Mouse (Mus musculus) E14TG2a.4 (cell line): ENCODE data around the gene Ncdn.

Source experiments
- CTCF ChIP-seq: conservative IDR thresholded peaks from 2 replicates; pipeline ENCODE4 v1.5.1; 2014; ENCODE audit warnings: low read length
- NANOG ChIP-seq: IDR thresholded peaks from 2 replicates; pipeline ENCODE4 v1.6.1; 2014; ENCODE audit warnings: borderline replicate concordance, low read length, mixed read lengths
- POU5F1 ChIP-seq: IDR thresholded peaks from 2 replicates; pipeline ENCODE4 v1.6.1; 2014; ENCODE audit warnings: low read length, borderline replicate concordance

DNA sequence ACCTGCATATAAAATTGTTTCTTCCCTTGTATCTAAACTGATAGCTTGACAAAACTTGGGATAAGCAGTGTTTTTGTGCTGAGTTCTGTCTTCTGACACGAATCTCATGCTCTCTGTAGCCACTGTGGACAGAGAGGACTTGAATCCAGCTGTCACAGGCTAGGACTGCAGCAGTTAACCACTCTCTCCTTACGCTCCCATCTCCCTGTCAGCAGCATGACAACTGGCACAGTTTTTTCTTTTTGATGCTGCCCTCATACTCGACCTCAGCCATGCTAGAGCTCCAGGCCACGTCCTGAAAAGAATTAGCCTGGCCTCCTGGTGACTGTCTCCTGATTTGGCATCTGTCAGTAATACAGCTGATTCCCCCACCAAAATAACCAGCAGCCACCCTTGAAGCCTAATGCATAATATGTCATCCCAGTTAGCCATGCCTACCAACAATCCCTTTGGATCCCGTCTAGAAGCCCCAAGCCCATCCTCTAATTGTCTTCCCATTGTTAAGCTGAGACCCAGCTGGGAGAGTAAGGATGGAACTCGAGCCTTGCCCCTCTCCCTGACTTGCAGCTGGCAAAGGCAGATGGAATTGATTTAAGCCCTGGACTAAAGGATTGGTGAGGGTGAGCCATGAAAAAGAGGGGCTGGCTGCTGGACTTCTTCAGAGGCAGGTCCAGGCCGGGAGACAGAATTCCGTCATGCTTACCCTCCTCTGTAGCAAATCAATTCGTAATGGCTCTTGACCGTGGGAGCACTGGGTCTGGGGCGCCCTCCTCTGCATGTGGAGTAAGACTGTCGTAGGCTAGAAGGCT is 46.4 kb downstream of the Ncdn start:
- TF ChIP-seq CTCF, result no peak
- no peak for TF ChIP-seq POU5F1
- no peak for TF ChIP-seq NANOG
